Mouse (Mus musculus) midbrain, embryonic 12.5 days (tissue): ENCODE measurements around the gene Rogdi. TPM values are rescaled to one million over a fixed set of nuclear protein-coding genes. Genes with fewer than 3 reads are reported as not detected.
A peak's percentile ranks its signal among the peaks of the same experiment; 100 is the strongest.

Experiments used
- ATAC-seq: fragments of 200-750 bp; cut with Nextera tagmentation; 2 replicates; pipeline ENCODE4 v1.8.0; 2017; ENCODE audit warnings: low read depth, moderate TSS enrichment, moderate library complexity; ENCODE audit not compliant: low FRiP score
- H3K27ac ChIP-seq: fragments of 300-500 bp; sonication (generic); replicated peaks from 2 replicates; pipeline ENCODE4 v1.5.1; 2016; ENCODE audit warnings: mild to moderate bottlenecking
- H3K27me3 ChIP-seq: fragments of 300-500 bp; sonication (generic); 2 replicates; pipeline ENCODE4 v1.6.1; 2016; ENCODE audit warnings: mild to moderate bottlenecking
- H3K36me3 ChIP-seq: fragments of 300-500 bp; sonication (generic); 2 replicates; pipeline ENCODE4 v1.6.1; 2016
- H3K4me1 ChIP-seq: fragments of 300-500 bp; sonication (generic); 2 replicates; pipeline ENCODE4 v1.6.1; 2016
- H3K4me2 ChIP-seq: fragments of 300-500 bp; sonication (generic); replicated peaks from 2 replicates; pipeline ENCODE4 v1.6.1; 2016; ENCODE audit warnings: mild to moderate bottlenecking, moderate library complexity
- H3K4me3 ChIP-seq: fragments of 300-500 bp; sonication (generic); 2 replicates; pipeline ENCODE4 v1.5.1; 2016; ENCODE audit warnings: mild to moderate bottlenecking
- H3K9ac ChIP-seq: fragments of 300-500 bp; sonication (generic); replicated peaks from 2 replicates; pipeline ENCODE4 v1.6.1; 2016; ENCODE audit warnings: mild to moderate bottlenecking, moderate library complexity
- H3K9me3 ChIP-seq: fragments of 300-500 bp; sonication (generic); 2 replicates; pipeline ENCODE4 v1.6.1; 2016; ENCODE audit warnings: mild to moderate bottlenecking
- WGBS: fragments of 180-500 bp; shearing (Covaris S2); methylation state at CpG from one replicate; pipeline ENCODE4 v1.1.7; 2016; 5-methylcytosine and 5-hydroxymethylcytosine counted together
- polyA plus RNA-seq: library from polyadenylated mRNA; unstranded; fragments of >200 nt; fragmentation: Nextera tagmentation; extraction: Ambion mirVana; gene quantifications from 2 replicates; pipeline ENCODE4 v1.2.1, GENCODE M21; 2016

Gene Rogdi
- 90.2 and 95.8 TPM in 2 replicates for polyA plus RNA-seq

DNA sequence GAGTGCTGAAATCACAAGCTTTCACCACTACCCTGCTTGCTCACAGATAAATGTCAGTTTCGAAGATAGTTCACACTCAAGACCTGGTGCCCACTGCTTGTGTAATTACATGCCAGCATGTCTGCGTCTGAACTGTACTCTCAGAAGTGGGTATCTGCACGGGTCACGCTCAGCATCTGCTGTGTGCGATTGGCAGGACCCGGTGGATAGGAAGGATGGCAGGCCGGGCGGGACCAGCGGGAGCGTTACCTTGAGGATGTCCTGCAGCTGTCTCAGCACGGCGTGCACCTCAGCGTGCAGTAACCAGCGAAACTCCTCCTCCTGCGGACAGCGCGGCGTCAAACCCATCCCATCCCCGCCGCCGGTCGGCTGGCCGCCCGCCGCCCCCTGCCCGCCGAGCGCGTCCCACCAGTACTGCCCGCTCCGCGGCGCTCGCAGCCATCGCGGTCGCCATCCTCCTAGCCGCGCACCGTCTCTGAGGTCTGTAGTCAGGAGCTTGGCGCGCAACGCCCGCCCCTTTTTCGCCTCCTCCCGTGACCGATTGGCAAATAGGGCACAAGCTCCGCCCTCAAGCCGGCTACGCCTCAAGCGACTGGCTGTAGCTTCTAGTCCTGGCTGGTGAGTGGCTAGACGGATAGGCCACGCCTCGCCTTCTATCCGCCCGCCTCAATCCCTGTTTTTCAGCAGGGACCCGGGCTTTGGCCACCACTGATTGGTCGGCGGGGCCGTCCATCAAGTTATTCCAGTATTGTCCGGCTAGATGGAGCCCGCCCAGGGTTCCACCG lies at the start of gene Rogdi:
Rogdi (minus strand) TSS at position 500 of the 785 bp plus-strand sequence.
- Histone ChIP-seq H3K27me3 (no peaks in the 10 kb centered on the region), H3K27ac (peak within 1 kb of the TSS; percentile 66), H3K9ac (peak within 1 kb of the TSS; percentile 59), H3K4me1 (peaks cover 23% of the 10 kb centered on the region), H3K4me2 (peak within 1 kb of the TSS; percentile 79), H3K9me3 (no peaks in the 10 kb centered on the region), H3K36me3 (peaks cover 53% of the 10 kb centered on the region), H3K4me3 (peak within 1 kb of the TSS; percentile 54)
- 1% methylated on average over 63 of the region's 63 CpGs for WGBS
- peak; percentile 100 for ATAC-seq

DNA sequence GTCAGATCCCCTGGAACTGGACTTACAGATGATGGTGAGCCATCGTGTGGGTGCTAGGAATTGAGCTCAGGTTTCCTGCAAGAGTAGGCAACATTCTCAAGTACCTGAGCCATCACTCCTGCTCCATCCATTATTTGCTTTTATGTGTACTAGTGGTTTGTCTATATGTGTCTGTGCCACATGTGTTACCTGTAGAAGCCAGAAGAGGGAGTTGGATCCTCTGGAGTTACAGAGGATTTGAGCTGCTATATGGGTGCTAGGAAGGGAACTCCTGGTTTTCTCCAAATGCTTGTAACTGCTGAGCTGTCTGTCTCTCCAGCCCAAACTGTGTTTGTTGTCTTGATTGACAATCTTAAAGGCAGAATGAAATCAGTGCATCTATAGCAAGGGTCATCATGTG lies 44.8 kb upstream of the Rogdi start:
- Histone ChIP-seq H3K27ac (no peak overlapping the region), H3K4me2 (no peak overlapping the region), H3K9ac (no peak overlapping the region), H3K36me3 (peaks cover 55% of the 10 kb centered on the region), H3K4me3 (no peak overlapping the region), H3K4me1 (no peaks in the 10 kb centered on the region), H3K9me3 (no peaks in the 10 kb centered on the region), H3K27me3 (no peaks in the 10 kb centered on the region)
- no peak for ATAC-seq
- 97% methylated on average over 1 of the region's 1 CpGs for WGBS

DNA sequence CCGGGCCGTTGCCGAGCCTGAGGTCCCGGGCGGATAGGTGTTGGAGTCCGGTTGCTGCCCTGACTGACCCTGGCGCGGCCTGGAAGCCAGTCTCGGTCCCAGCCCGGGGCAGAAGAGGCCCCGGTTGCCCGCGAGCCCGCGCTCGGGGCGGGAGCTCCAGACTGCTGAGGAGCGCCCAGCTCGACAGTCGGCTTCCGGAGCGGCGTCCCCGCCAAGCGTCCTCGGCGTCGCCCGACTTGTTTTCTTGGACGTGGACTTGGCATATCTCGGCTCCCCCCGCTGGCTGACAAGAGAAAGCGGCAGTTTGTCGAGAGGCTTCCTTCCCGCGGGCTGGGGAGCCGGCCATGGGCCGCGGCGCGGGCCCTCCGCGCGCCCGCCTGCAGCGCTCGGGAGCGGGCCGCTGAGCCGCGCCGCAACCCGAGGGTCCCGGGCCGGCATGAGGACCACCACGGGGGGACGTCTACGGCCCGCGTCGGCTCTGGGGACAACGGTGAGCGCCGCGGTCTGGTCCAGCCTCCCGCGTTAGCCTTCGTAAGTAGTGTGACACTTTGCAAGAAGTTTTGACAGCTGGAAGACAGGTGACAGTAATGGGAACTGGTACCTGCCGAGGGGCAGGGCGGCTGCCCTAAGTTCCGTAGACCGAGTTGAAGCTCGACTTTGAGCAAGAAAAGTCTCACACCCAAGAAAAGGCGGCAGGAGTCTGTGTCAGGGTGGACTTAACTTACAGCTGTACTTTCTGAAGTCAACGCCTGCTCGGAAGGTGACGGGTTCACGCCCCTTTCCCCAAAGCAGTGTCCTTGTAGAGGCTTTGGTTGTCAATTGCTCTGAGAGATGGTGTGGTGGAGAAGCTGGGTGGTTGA lies 37.1 kb upstream of the Rogdi start:
- WGBS: under 1% methylated on average over 75 of the region's 78 CpGs
- H3K27ac ChIP-seq: peak overlapping the region; percentile 98
- peak; percentile 78 for ATAC-seq
- peak overlapping the region; percentile 99 for H3K4me3 ChIP-seq
- H3K9ac ChIP-seq: peak overlapping the region; percentile 91
- H3K36me3 ChIP-seq: peaks cover 35% of the 10 kb centered on the region
- no peaks in the 10 kb centered on the region for H3K9me3 ChIP-seq
- peak overlapping the region; percentile 98 for H3K4me2 ChIP-seq
- H3K27me3 ChIP-seq: no peaks in the 10 kb centered on the region
- H3K4me1 ChIP-seq: peaks cover 26% of the 10 kb centered on the region

DNA sequence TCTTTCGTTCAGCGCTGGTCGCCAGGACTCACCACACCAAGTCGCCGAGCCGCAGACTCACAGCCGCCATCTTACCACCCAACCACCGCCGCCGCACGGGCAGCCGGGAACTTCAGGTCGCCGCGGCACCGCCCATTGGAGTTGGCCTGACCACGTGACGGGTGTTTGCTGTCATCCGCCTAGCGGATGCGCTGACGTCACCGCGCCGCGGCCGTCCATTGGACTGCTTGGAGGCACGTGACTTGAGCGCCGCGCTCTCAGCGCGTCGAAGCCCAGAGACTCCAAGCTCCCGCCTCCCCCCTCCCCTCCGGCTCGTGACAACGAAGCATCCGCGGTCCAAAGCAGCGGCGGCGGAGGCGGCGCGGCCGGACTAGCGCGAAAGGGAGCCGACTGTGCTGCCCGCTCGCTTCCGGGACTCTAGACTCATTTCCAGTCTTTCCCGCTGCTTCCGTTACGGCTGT lies 36.5 kb upstream of the Rogdi start, which contains the start of the genes Glyr1 and Ubn1:
Glyr1 (minus strand) TSS at position 90 of the 461 bp plus-strand sequence.
Ubn1 (plus strand) TSS at position 284 of the 461 bp plus-strand sequence.
- peak within 1 kb of the TSS; percentile 98 for H3K27ac ChIP-seq
- H3K4me3 ChIP-seq: peak within 1 kb of the TSS; percentile 99
- no peaks in the 10 kb centered on the region for H3K27me3 ChIP-seq
- peaks cover 26% of the 10 kb centered on the region for H3K4me1 ChIP-seq
- H3K9me3 ChIP-seq: no peaks in the 10 kb centered on the region
- ATAC-seq: peak; percentile 99
- H3K9ac ChIP-seq: peak within 1 kb of the TSS; percentile 91
- under 1% methylated on average over 54 of the region's 56 CpGs for WGBS
- peak within 1 kb of the TSS; percentile 98 for H3K4me2 ChIP-seq
- H3K36me3 ChIP-seq: peaks cover 36% of the 10 kb centered on the region

DNA sequence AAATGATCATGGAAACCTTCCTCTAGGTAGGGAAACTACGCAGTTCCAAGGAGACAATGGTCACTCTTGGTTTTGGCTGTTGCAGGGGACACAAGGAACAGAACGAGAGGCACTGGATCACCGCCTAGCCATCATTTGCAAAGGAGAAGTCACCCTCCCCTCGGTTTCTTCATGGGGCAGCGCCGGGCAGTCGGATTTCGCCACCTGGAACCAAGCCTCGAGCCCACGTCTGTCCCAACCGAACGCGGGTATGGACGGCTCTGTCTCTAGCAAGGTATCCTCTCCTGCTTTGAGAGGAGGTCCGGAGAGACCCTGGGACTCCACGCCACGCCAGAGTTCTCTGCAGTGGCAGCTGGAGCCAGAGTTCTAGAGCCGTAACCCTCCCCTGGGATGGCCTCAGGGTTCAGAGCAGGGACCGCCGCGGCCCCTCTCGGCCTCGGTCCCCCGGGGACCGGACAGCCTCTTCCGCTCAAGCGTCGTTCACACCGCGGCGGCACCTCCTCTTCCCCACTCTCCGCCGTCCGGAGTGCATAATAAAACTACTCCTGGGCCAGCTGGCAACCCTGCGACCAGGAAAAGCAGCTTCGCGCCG lies 35.9 kb upstream of the Rogdi start:
- under 1% methylated on average over 38 of the region's 38 CpGs for WGBS
- no peaks in the 10 kb centered on the region for H3K27me3 ChIP-seq
- no peaks in the 10 kb centered on the region for H3K9me3 ChIP-seq
- peak overlapping the region; percentile 99 for H3K4me3 ChIP-seq
- peak overlapping the region; percentile 98 for H3K27ac ChIP-seq
- peak overlapping the region; percentile 89 for H3K9ac ChIP-seq
- peaks cover 40% of the 10 kb centered on the region for H3K36me3 ChIP-seq
- peak overlapping the region; percentile 89 for H3K4me2 ChIP-seq
- H3K4me1 ChIP-seq: peaks cover 26% of the 10 kb centered on the region
- peak; percentile 69 for ATAC-seq

DNA sequence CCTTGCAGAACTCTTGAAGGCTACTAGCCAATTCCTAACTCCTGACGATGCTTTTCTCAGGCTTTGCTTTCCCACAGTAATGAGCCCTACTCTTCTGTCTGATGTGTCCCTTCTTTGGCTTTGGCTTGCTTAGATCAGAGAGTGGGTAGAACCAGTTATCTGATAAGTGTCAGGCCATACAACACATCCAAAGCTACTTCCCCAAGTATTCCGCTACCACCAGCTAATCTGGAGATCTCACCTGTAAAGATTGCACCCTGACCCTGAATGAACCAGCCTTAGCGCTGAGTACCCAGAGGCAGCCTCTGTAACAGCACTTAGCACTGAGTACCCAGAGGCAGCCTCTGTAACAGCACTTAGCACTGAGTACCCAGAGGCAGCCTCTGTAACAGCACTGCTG lies 32.0 kb upstream of the Rogdi start:
- ATAC-seq: no peak

DNA sequence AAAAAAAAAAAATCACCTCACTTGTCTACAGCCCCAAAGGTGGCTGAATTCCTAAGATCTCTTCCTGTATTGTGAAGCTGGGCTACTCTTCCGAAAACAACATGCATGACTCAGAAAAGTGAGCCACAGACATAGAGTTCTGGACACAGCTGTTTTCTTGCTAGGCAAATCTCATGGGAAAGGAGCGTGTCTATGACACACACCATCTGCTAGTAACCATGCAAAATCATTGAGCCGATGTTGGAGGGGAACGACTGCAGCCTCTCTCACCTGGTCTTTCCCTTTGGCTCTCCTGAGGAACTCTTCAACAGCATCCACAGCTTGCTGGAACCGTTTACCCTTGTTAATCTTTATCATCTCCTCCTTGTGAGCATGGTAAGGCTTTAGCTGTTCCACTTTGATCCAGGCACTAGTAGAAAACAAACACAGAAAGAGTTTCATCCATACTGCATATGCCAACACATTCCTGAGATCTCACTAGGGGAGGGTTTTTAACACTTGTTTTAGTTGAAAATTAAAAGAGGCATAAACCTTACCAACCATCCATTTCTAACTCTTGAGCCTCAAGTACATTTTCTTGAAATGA lies 23.4 kb upstream of the Rogdi start:
- no peak overlapping the region for H3K9ac ChIP-seq
- no peaks in the 10 kb centered on the region for H3K27me3 ChIP-seq
- no peak overlapping the region for H3K4me2 ChIP-seq
- H3K36me3 ChIP-seq: peaks cover 93% of the 10 kb centered on the region
- H3K27ac ChIP-seq: no peak overlapping the region
- no peak overlapping the region for H3K4me3 ChIP-seq
- WGBS: 89% methylated on average over 5 of the region's 5 CpGs
- no peaks in the 10 kb centered on the region for H3K9me3 ChIP-seq
- ATAC-seq: no peak
- no peaks in the 10 kb centered on the region for H3K4me1 ChIP-seq

More for the DNA sequence above, 32.0 kb upstream of the Rogdi start:
- 98% methylated on average over 3 of the region's 3 CpGs for WGBS
- Histone ChIP-seq H3K4me3 (no peak overlapping the region), H3K27me3 (no peaks in the 10 kb centered on the region), H3K27ac (no peak overlapping the region), H3K4me2 (no peak overlapping the region), H3K9ac (no peak overlapping the region), H3K9me3 (no peaks in the 10 kb centered on the region), H3K36me3 (peaks cover 71% of the 10 kb centered on the region), H3K4me1 (peaks cover 16% of the 10 kb centered on the region)

DNA sequence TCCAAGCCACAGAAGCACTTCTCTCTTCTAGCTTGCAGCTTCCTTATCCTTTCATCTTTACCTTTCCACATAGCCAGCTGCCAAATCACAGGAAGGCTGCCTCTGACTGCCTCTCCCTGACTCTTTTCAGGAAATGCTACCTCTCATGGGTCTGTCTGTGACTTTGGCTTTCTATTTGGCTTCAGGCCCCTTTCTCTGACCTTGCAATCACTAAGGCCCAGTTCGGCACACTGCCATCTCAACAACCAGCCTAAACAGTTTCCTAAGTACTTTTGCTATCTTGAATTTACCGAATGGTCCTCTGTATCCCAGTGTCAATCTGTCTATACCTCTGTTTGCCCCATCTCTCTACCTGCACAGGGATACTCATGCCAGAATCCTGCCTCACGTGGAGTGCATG lies 22.2 kb upstream of the Rogdi start:
- H3K27me3 ChIP-seq: no peaks in the 10 kb centered on the region
- H3K36me3 ChIP-seq: peaks cover 94% of the 10 kb centered on the region
- no peaks in the 10 kb centered on the region for H3K4me1 ChIP-seq
- H3K4me3 ChIP-seq: no peak overlapping the region
- WGBS: 96% methylated on average over 3 of the region's 3 CpGs
- no peak overlapping the region for H3K27ac ChIP-seq
- no peak for ATAC-seq
- H3K4me2 ChIP-seq: no peak overlapping the region
- H3K9ac ChIP-seq: no peak overlapping the region
- H3K9me3 ChIP-seq: no peaks in the 10 kb centered on the region

DNA sequence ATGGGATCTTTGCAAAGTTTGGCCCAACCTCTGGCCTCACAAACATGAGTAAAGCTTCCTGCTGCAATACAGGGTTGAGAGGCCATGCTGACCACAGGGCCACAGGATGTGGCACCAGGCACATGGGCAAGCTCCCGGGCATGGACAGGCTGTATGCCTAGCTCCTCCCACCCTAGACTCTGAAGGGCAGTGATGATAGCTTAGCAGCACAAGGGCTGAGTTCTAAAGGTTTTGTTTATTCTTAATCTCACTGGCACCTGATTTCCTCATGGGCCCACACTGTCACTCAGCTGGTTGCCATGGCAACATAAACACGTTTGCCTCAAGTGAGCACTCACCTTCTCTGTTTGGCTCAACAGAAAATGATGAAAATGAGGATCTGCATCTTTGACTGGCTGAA lies 16.5 kb upstream of the Rogdi start:
- Histone ChIP-seq H3K4me3 (no peak overlapping the region), H3K27me3 (no peaks in the 10 kb centered on the region), H3K4me2 (no peak overlapping the region), H3K27ac (no peak overlapping the region), H3K36me3 (peaks cover 98% of the 10 kb centered on the region), H3K9me3 (no peaks in the 10 kb centered on the region), H3K9ac (no peak overlapping the region), H3K4me1 (no peaks in the 10 kb centered on the region)
- 73% methylated on average over 2 of the region's 2 CpGs for WGBS
- no peak for ATAC-seq

DNA sequence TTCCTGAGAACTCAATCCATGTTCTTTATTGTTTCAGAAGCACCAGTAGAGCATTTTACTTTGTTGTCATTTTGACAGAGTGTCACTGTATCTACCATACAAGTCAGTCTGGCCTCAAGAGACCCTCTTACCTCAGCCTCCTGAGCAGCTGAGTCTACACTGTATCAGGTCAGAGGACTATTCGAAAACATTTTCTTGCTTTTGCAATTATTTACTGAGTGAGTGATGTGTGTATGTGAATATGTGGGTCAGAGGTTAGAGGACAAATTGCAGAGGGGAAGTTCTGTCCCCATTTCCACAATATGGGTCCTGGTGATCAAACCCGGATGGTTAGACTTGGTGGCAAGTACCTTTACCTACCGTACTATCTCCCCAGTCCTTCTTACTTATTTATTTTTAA lies 10.7 kb upstream of the Rogdi start:
- 94% methylated on average over 3 of the region's 3 CpGs for WGBS
- no peaks in the 10 kb centered on the region for H3K9me3 ChIP-seq

DNA sequence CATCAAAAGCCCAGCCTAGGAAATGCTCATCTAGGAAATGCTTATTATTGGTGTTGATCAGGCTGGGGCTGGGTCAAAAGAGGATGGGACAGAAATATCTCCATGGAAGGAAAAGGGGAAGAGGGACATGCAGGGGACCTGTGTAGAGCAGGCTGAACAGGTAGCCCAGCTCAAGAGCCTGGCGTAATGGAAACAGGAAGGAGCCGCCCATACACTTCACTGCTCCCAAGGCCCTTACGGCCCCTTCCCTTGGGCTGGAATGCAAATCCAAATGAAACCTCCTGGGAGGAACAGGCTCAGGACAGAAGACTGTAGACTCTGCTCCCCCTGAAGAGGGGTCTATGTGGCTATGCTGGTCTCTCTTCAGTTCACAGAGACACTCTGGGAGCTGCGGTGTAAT lies 1.2 kb upstream of the Rogdi start:
- H3K9me3 ChIP-seq: no peaks in the 10 kb centered on the region
- peaks cover 61% of the 10 kb centered on the region for H3K36me3 ChIP-seq
- no peaks in the 10 kb centered on the region for H3K27me3 ChIP-seq
- H3K27ac ChIP-seq: peak overlapping the region; percentile 20; the same call in 1 of the 2 replicates
- peaks cover 23% of the 10 kb centered on the region for H3K4me1 ChIP-seq
- H3K9ac ChIP-seq: no peak overlapping the region
- H3K4me2 ChIP-seq: no peak overlapping the region
- no peak overlapping the region for H3K4me3 ChIP-seq
- 93% methylated on average over 4 of the region's 4 CpGs for WGBS
- ATAC-seq: no peak

More for the DNA sequence above, 10.7 kb upstream of the Rogdi start:
- H3K9ac ChIP-seq: no peak overlapping the region
- peaks cover 97% of the 10 kb centered on the region for H3K36me3 ChIP-seq
- H3K4me2 ChIP-seq: no peak overlapping the region
- H3K27ac ChIP-seq: no peak overlapping the region
- no peak overlapping the region for H3K4me3 ChIP-seq
- H3K27me3 ChIP-seq: no peaks in the 10 kb centered on the region
- no peaks in the 10 kb centered on the region for H3K4me1 ChIP-seq
- ATAC-seq: no peak
